Mouse (Mus musculus) cortical plate, adult 2 months (tissue): ENCODE measurements around the gene Fermt2.

Experiments
- CTCF ChIP-seq: fragments of 200-500 bp; IDR thresholded peaks from 2 replicates; pipeline ENCODE4 v1.5.1; 2011; ENCODE audit warnings: mild to moderate bottlenecking, control low read depth, low read length; ENCODE audit not compliant: insufficient read depth; ENCODE audit errors: extremely low read depth
- POLR2A ChIP-seq: fragments of 200-500 bp; IDR thresholded peaks from 2 replicates; pipeline ENCODE4 v1.6.1; 2011; ENCODE audit warnings: mild to moderate bottlenecking, low read length, control low read depth; ENCODE audit not compliant: insufficient read depth; ENCODE audit errors: extremely low read depth

- TF ChIP-seq POLR2A: no peak
- TF ChIP-seq CTCF: no peak
Observed at GRCm38 (mm10) chr14:45492668-45493067, 37.2 kb downstream of the Fermt2 start.
